Mouse (Mus musculus) lung, adult 18-20 months (tissue): ENCODE measurements around the gene Glyatl3.

Source experiments
- DNase-seq, 2 experiments: peaks; one replicate each; pipeline ENCODE4 v3.0.0; 2022; ENCODE audit warnings: mixed read lengths in 2 of 2

Gene Glyatl3

DNA sequence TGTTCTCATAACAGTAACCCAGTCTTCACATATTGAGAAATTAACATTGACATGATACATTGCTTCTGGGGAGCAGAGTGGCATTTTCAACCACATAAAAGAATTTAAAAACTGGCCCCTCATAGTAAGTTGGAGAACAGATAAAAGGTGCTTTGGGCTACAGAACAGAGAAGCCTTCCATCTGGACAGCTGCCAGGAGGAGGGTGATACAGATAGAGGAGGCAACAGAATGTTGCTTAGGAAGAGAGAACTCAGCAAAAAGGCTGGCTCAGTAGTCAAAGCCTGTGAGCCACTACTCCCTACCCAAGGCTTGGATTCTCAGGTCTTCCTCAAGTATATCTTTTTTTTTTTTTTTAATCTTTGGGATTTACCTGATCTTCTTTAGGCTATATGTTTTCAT lies 59.1 kb downstream of the Glyatl3 start:
- no peak for DNase-seq
